16 mouse cellular contexts compared by ENCODE assay signal in genomic region chr6:33960766-33961165, GRCm38 (mm10).
"Had no signal": no experiment of that assay in that cellular context is flagged by ENCODE, and none has a peak within 500 bp of the region (broad histone marks: within the 10 kb centered on the region; RNA-seq: fewer than 3 reads in every experiment).

No protein-coding gene starts in this region.

- H3K36me3 ChIP-seq: neural tube, embryonic 13.5 days; neural tube, embryonic 15.5 days; stomach, embryonic 15.5 days had no signal

- H3K9me3 ChIP-seq: neural tube, embryonic 13.5 days; neural tube, embryonic 15.5 days; stomach, embryonic 15.5 days had no signal

- H3K9ac ChIP-seq: neural tube, embryonic 13.5 days; neural tube, embryonic 15.5 days; stomach, embryonic 15.5 days had no signal

- H3K27ac ChIP-seq: neural tube, embryonic 13.5 days; neural tube, embryonic 15.5 days; stomach, embryonic 15.5 days; stomach, postnatal 0 days had no signal

- H3K27me3 ChIP-seq: neural tube, embryonic 13.5 days; neural tube, embryonic 15.5 days; stomach, embryonic 15.5 days had no signal

- H3K4me3 ChIP-seq: neural tube, embryonic 13.5 days; neural tube, embryonic 15.5 days; stomach, embryonic 15.5 days had no signal

- H3K4me2 ChIP-seq: neural tube, embryonic 13.5 days; neural tube, embryonic 15.5 days; stomach, embryonic 15.5 days had no signal

- DNase-seq: retina, postnatal 1 day; right cerebral cortex, adult 18-20 months; right cerebral cortex, postnatal 14 days; right cerebral cortex, postnatal 25 days; right cerebral cortex, postnatal 4 days; spleen, adult 18-20 months; thymus, adult 18-20 months; thymus, adult 2 months; thymus, postnatal 14 days; thymus, postnatal 25 days; thymus, postnatal 36 days; thymus, postnatal 4 days had no signal
